Mouse (Mus musculus): ENCODE results near the gene Gm42420. TPM values are rescaled to one million over a fixed set of nuclear protein-coding genes. Genes with fewer than 3 reads are reported as not detected.

The Gm42420 gene
- polyA plus RNA-seq (2014; fragmentation: Nextera tagmentation; extraction: Ambion mirVana), result 0.51 and 1.1 TPM in 2 replicates

GRCm38 (mm10) chr6:39585517-39585916, at the start of gene Gm42420:
Gene Gm42420, plus strand, starts transcription at chr6:39585753.
- DNase-seq (ENCODE audit: low spot score, missing footprints) (no peak), ATAC-seq (ENCODE audit: low FRiP score) (no peak)
- WGBS, result 93% methylated on average over 6 of the region's 6 CpGs
- no peak within 1 kb of the TSS for H3K4me3 ChIP-seq (ENCODE audit: low read depth, low read length)
- no peaks in the 10 kb centered on the region for H3K9me3 ChIP-seq (ENCODE audit: control insufficient read depth, low read length)
- H3K9ac ChIP-seq (ENCODE audit: low read length), result no peak within 1 kb of the TSS
- H3K4me2 ChIP-seq, result no peak within 1 kb of the TSS
- H3K4me1 ChIP-seq (ENCODE audit: control insufficient read depth, insufficient read depth, low read length), result no peaks in the 10 kb centered on the region
- no peaks in the 10 kb centered on the region; the same call in 1 of the 2 replicates for H3K36me3 ChIP-seq (ENCODE audit: control insufficient read depth, insufficient read depth, low read length)
- H3K27me3 ChIP-seq (ENCODE audit: control insufficient read depth, insufficient read depth, low read length), result no peaks in the 10 kb centered on the region
- no peak within 1 kb of the TSS for H3K27ac ChIP-seq (ENCODE audit: low read depth, low read length)

- Histone ChIP-seq H3K27me3 (ENCODE audit: control insufficient read depth, insufficient read depth, low read length) (no peaks in the 10 kb centered on the region), H3K4me2 (no peak overlapping the region), H3K4me3 (ENCODE audit: low read depth, low read length) (no peak overlapping the region), H3K27ac (ENCODE audit: low read depth, low read length) (no peak overlapping the region), H3K9me3 (ENCODE audit: control insufficient read depth, low read length) (no peaks in the 10 kb centered on the region), H3K36me3 (ENCODE audit: control insufficient read depth, insufficient read depth, low read length) (no peaks in the 10 kb centered on the region; the same call in 1 of the 2 replicates), H3K9ac (ENCODE audit: low read length) (no peak overlapping the region), H3K4me1 (ENCODE audit: control insufficient read depth, insufficient read depth, low read length) (peaks cover 22% of the 10 kb centered on the region)
- 63% methylated on average over 1 of the region's 1 CpGs for WGBS
- DNase-seq (ENCODE audit: low spot score, missing footprints) (no peak), ATAC-seq (ENCODE audit: low FRiP score) (no peak)
Measured at GRCm38 (mm10) chr6:39536621-39537020, 48.9 kb upstream of the Gm42420 start.

- no peak overlapping the region for H3K4me3 ChIP-seq (ENCODE audit: low read depth, low read length)
- H3K27me3 ChIP-seq (ENCODE audit: control insufficient read depth, insufficient read depth, low read length), result no peaks in the 10 kb centered on the region
- no peak overlapping the region for H3K4me2 ChIP-seq
- peaks cover 22% of the 10 kb centered on the region for H3K4me1 ChIP-seq (ENCODE audit: control insufficient read depth, insufficient read depth, low read length)
- H3K27ac ChIP-seq (ENCODE audit: low read depth, low read length), result no peak overlapping the region
- ATAC-seq (ENCODE audit: low FRiP score) (no peak), DNase-seq (ENCODE audit: low spot score, missing footprints) (no peak)
- no peaks in the 10 kb centered on the region for H3K9me3 ChIP-seq (ENCODE audit: control insufficient read depth, low read length)
- no peaks in the 10 kb centered on the region; the same call in 1 of the 2 replicates for H3K36me3 ChIP-seq (ENCODE audit: control insufficient read depth, insufficient read depth, low read length)
- 95% methylated on average over 5 of the region's 5 CpGs for WGBS
- no peak overlapping the region for H3K9ac ChIP-seq (ENCODE audit: low read length)
Measured at GRCm38 (mm10) chr6:39537276-39537675, 48.3 kb upstream of the Gm42420 start.

- H3K4me3 ChIP-seq (ENCODE audit: low read depth, low read length), result no peak overlapping the region
- H3K9ac ChIP-seq (ENCODE audit: low read length), result no peak overlapping the region
- H3K4me1 ChIP-seq (ENCODE audit: control insufficient read depth, insufficient read depth, low read length), result peaks cover 30% of the 10 kb centered on the region
- H3K9me3 ChIP-seq (ENCODE audit: control insufficient read depth, low read length), result no peaks in the 10 kb centered on the region
- H3K27ac ChIP-seq (ENCODE audit: low read depth, low read length), result no peak overlapping the region
- H3K27me3 ChIP-seq (ENCODE audit: control insufficient read depth, insufficient read depth, low read length), result no peaks in the 10 kb centered on the region
- ATAC-seq (ENCODE audit: low FRiP score), result no peak
- 84% methylated on average over 8 of the region's 8 CpGs for WGBS
- no peak overlapping the region for H3K4me2 ChIP-seq
- no peak for DNase-seq (ENCODE audit: low spot score, missing footprints)
- no peaks in the 10 kb centered on the region; the same call in 1 of the 2 replicates for H3K36me3 ChIP-seq (ENCODE audit: control insufficient read depth, insufficient read depth, low read length)
Measured at GRCm38 (mm10) chr6:39538227-39538626, 47.3 kb upstream of the Gm42420 start.

GRCm38 (mm10) chr6:39539679-39540155, 45.8 kb upstream of the Gm42420 start:
- no peaks in the 10 kb centered on the region for H3K9me3 ChIP-seq (ENCODE audit: control insufficient read depth, low read length)
- 12% methylated on average over 7 of the region's 7 CpGs for WGBS
- peaks cover 45% of the 10 kb centered on the region for H3K4me1 ChIP-seq (ENCODE audit: control insufficient read depth, insufficient read depth, low read length)
- peak overlapping the region; percentile 58 for H3K27ac ChIP-seq (ENCODE audit: low read depth, low read length)
- no peaks in the 10 kb centered on the region for H3K27me3 ChIP-seq (ENCODE audit: control insufficient read depth, insufficient read depth, low read length)
- no peaks in the 10 kb centered on the region for H3K36me3 ChIP-seq (ENCODE audit: control insufficient read depth, insufficient read depth, low read length)
- no peak overlapping the region for H3K4me3 ChIP-seq (ENCODE audit: low read depth, low read length)
- ATAC-seq (ENCODE audit: low FRiP score) (peak; percentile 43), DNase-seq (ENCODE audit: low spot score, missing footprints) (no peak)
- peak overlapping the region; percentile 25; the same call in 1 of the 2 replicates for H3K9ac ChIP-seq (ENCODE audit: low read length)
- 0 out of 2 replicates have a peak overlapping the region, but pooled peaks have one; percentile 8 for H3K4me2 ChIP-seq

GRCm38 (mm10) chr6:39540563-39540962, 45.0 kb upstream of the Gm42420 start:
- Histone ChIP-seq H3K36me3 (ENCODE audit: control insufficient read depth, insufficient read depth, low read length) (no peaks in the 10 kb centered on the region), H3K4me2 (no peak overlapping the region), H3K27me3 (ENCODE audit: control insufficient read depth, insufficient read depth, low read length) (no peaks in the 10 kb centered on the region), H3K9me3 (ENCODE audit: control insufficient read depth, low read length) (no peaks in the 10 kb centered on the region), H3K27ac (ENCODE audit: low read depth, low read length) (peak overlapping the region; percentile 58), H3K9ac (ENCODE audit: low read length) (no peak overlapping the region), H3K4me1 (ENCODE audit: control insufficient read depth, insufficient read depth, low read length) (peaks cover 52% of the 10 kb centered on the region), H3K4me3 (ENCODE audit: low read depth, low read length) (no peak overlapping the region)
- DNase-seq (ENCODE audit: low spot score, missing footprints) (no peak), ATAC-seq (ENCODE audit: low FRiP score) (no peak)
- WGBS, result 48% methylated on average over 2 of the region's 2 CpGs

GRCm38 (mm10) chr6:39542631-39543597, 42.6 kb upstream of the Gm42420 start:
- Histone ChIP-seq H3K4me1 (ENCODE audit: control insufficient read depth, insufficient read depth, low read length) (peaks cover 61% of the 10 kb centered on the region), H3K4me2 (peak overlapping the region; percentile 8; the same call in 1 of the 2 replicates), H3K27ac (ENCODE audit: low read depth, low read length) (peak overlapping the region; percentile 52), H3K36me3 (ENCODE audit: control insufficient read depth, insufficient read depth, low read length) (no peaks in the 10 kb centered on the region), H3K9me3 (ENCODE audit: control insufficient read depth, low read length) (no peaks in the 10 kb centered on the region), H3K9ac (ENCODE audit: low read length) (peak overlapping the region; percentile 48), H3K27me3 (ENCODE audit: control insufficient read depth, insufficient read depth, low read length) (no peaks in the 10 kb centered on the region), H3K4me3 (ENCODE audit: low read depth, low read length) (no peak overlapping the region)
- ATAC-seq (ENCODE audit: low FRiP score) (peak; percentile 83), DNase-seq (ENCODE audit: low spot score, missing footprints) (peak; percentile 93)
- WGBS, result 18% methylated on average over 15 of the region's 15 CpGs

GRCm38 (mm10) chr6:39543769-39544420, 41.7 kb upstream of the Gm42420 start:
- no peak overlapping the region for H3K4me3 ChIP-seq (ENCODE audit: low read depth, low read length)
- H3K4me1 ChIP-seq (ENCODE audit: control insufficient read depth, insufficient read depth, low read length), result peaks cover 61% of the 10 kb centered on the region
- H3K4me2 ChIP-seq, result no peak overlapping the region

More at GRCm38 (mm10) chr6:39543769-39544420, 41.7 kb upstream of the Gm42420 start:
- Histone ChIP-seq H3K27me3 (ENCODE audit: control insufficient read depth, insufficient read depth, low read length) (no peaks in the 10 kb centered on the region), H3K27ac (ENCODE audit: low read depth, low read length) (peak overlapping the region; percentile 52), H3K9me3 (ENCODE audit: control insufficient read depth, low read length) (no peaks in the 10 kb centered on the region), H3K36me3 (ENCODE audit: control insufficient read depth, insufficient read depth, low read length) (no peaks in the 10 kb centered on the region), H3K9ac (ENCODE audit: low read length) (peak overlapping the region; percentile 48)
- WGBS, result 11% methylated on average over 15 of the region's 15 CpGs
- peak; percentile 91 for DNase-seq (ENCODE audit: low spot score, missing footprints)
- ATAC-seq (ENCODE audit: low FRiP score), result no peak

Data from midbrain, embryonic 11.5 days (tissue).